Mouse (Mus musculus): Measurements from ENCODE around the gene Slc4a5. TPM values are rescaled to one million over a fixed set of nuclear protein-coding genes. Genes with fewer than 3 reads are reported as not detected.

Slc4a5 gene
- total and polyA plus RNA-seq, 3 experiments, result 0.04 TPM; not detected in 2

GRCm38 (mm10) chr6:83351490-83352160, 132.0 kb downstream of the Slc4a5 start:
- H3K36me3 ChIP-seq (ENCODE audit: control insufficient read depth in 1 of 2, insufficient read depth in 2 of 2, low read length in 2 of 2), result peaks cover 2 to 32% of the 10 kb centered on the region in 2 experiments; a peak in 3 of 4 replicates
- DNase-seq (ENCODE audit: low read depth, low spot score), result peak; percentile 94
- TF ChIP-seq POLR2AphosphoS5 (IDR thresholded peaks at IDR 0.05; ENCODE audit: borderline replicate concordance, low read depth, low read length), result no peak
- TF ChIP-seq GATA1 (IDR thresholded peaks at IDR 0.05; ENCODE audit: low read depth, low read length), result peak; percentile 99
- no peak for TF ChIP-seq GABPA (IDR thresholded peaks at IDR 0.05; ENCODE audit: low read depth, low read length)
- TF ChIP-seq MYC (IDR thresholded peaks at IDR 0.05; ENCODE audit: low read depth, low read length), result peak; percentile 68
- no peak for TF ChIP-seq MYB (IDR thresholded peaks at IDR 0.05; ENCODE audit: low read depth, low read length)
- no peak for TF ChIP-seq ZKSCAN1 (IDR thresholded peaks at IDR 0.05; ENCODE audit: low read depth, low read length)
- no peak for TF ChIP-seq KAT2A (conservative IDR thresholded peaks at IDR 0.05; ENCODE audit: low read depth, low read length)
- no peak for TF ChIP-seq ZMIZ1 (IDR thresholded peaks at IDR 0.05; ENCODE audit: low read depth, low read length)
- no peak for TF ChIP-seq MAZ (IDR thresholded peaks at IDR 0.05; ENCODE audit: low read depth, low read length)
- peak; percentile 71 for TF ChIP-seq MXI1 (IDR thresholded peaks at IDR 0.05; ENCODE audit: low read depth, low read length)
- TF ChIP-seq CTCF (IDR thresholded peaks at IDR 0.05 in 2 of 3, conservative IDR thresholded peaks at IDR 0.05 in 1 of 3; ENCODE audit: control insufficient read depth in 1 of 3, insufficient read depth in 1 of 3, low read depth in 2 of 3, low read length in 3 of 3, poor library complexity in 1 of 3, severe bottlenecking in 1 of 3), result no peak
- TF ChIP-seq CHD1 (IDR thresholded peaks at IDR 0.05; ENCODE audit: low read depth, low read length), result no peak
- TF ChIP-seq HCFC1 (IDR thresholded peaks at IDR 0.05; ENCODE audit: low read depth, low read length), result no peak
- no peak; the same call in 1 of the 2 replicates for TF ChIP-seq CHD2 (IDR thresholded peaks at IDR 0.05; ENCODE audit: low read length)
- no peak for TF ChIP-seq USF1 (IDR thresholded peaks at IDR 0.05; ENCODE audit: low read depth, low read length)
- no peak for TF ChIP-seq POLR2AphosphoS2 (IDR thresholded peaks at IDR 0.05; ENCODE audit: low read length)
- TF ChIP-seq ELF1 (IDR thresholded peaks at IDR 0.05; ENCODE audit: low read depth, low read length), result no peak
- TF ChIP-seq TAL1 (IDR thresholded peaks at IDR 0.05; ENCODE audit: low read length), result peak; percentile 100
- peak in 1 of 2 experiments; percentile 56; a peak in 2 of 4 replicates for TF ChIP-seq POLR2A (IDR thresholded peaks at IDR 0.05; ENCODE audit: control insufficient read depth in 1 of 2, insufficient read depth in 1 of 2, low read depth in 1 of 2, low read length in 2 of 2, poor library complexity in 1 of 2)
- peak; percentile 80 for TF ChIP-seq SIN3A (IDR thresholded peaks at IDR 0.05; ENCODE audit: low read length)
- no peak; the same call in 1 of the 2 replicates for TF ChIP-seq MAX (IDR thresholded peaks at IDR 0.05; ENCODE audit: low read length)
- TF ChIP-seq SMC3 (IDR thresholded peaks at IDR 0.05; ENCODE audit: low read depth, low read length), result peak; percentile 33; the same call in 1 of the 2 replicates
- no peak for TF ChIP-seq NRF1 (IDR thresholded peaks at IDR 0.05; ENCODE audit: insufficient read depth, low read depth, low read length, poor library complexity, severe bottlenecking)
- TF ChIP-seq JUND (IDR thresholded peaks at IDR 0.05; ENCODE audit: low read depth, low read length), result no peak
- no peak for TF ChIP-seq E2F4 (IDR thresholded peaks at IDR 0.05; ENCODE audit: borderline replicate concordance, low read depth, low read length)
- no peak for TF ChIP-seq ZC3H11A (IDR thresholded peaks at IDR 0.05; ENCODE audit: low read depth, low read length)
- no peak for TF ChIP-seq NELFE (IDR thresholded peaks at IDR 0.05; ENCODE audit: low read depth, low read length)
- TF ChIP-seq UBTF (IDR thresholded peaks at IDR 0.05; ENCODE audit: borderline replicate concordance, insufficient read depth, low read depth, low read length), result no peak
- TF ChIP-seq BHLHE40 (IDR thresholded peaks at IDR 0.05; ENCODE audit: borderline replicate concordance, low read depth, low read length), result no peak
- TF ChIP-seq USF2 (IDR thresholded peaks at IDR 0.05; ENCODE audit: borderline replicate concordance in 1 of 2, insufficient read depth in 1 of 2, low read depth in 1 of 2, low read length in 2 of 2), result no peak
- TF ChIP-seq MAFK (IDR thresholded peaks at IDR 0.05; ENCODE audit: borderline replicate concordance, low read depth, low read length), result 0 out of 2 replicates have a peak, but pooled peaks have one; percentile 24
- peak; percentile 59; the same call in 1 of the 2 replicates for TF ChIP-seq TBP (IDR thresholded peaks at IDR 0.05; ENCODE audit: low read depth, low read length)
- no peak for TF ChIP-seq ZNF384 (IDR thresholded peaks at IDR 0.05; ENCODE audit: low read depth, low read length)
- no peak for TF ChIP-seq RAD21 (IDR thresholded peaks at IDR 0.05; ENCODE audit: low read depth, low read length)
- TF ChIP-seq TCF12 (IDR thresholded peaks at IDR 0.05; ENCODE audit: low read depth, low read length), result peak; percentile 98
- TF ChIP-seq RCOR1 (IDR thresholded peaks at IDR 0.05; ENCODE audit: low read depth, low read length), result peak; percentile 78
- TF ChIP-seq ETS1 (IDR thresholded peaks at IDR 0.05; ENCODE audit: low read depth, low read length), result peak; percentile 81

More at GRCm38 (mm10) chr6:83351490-83352160, 132.0 kb downstream of the Slc4a5 start:
- no peaks in the 10 kb centered on the region for H3K9me3 ChIP-seq (replicated peaks; ENCODE audit: insufficient read depth, low read length)
- no peaks in the 10 kb centered on the region for H3K27me3 ChIP-seq (ENCODE audit: control insufficient read depth in 1 of 2, insufficient read depth in 2 of 2, low read length in 2 of 2)
- H3K79me2 ChIP-seq (ENCODE audit: control insufficient read depth, insufficient read depth, low read length, poor library complexity), result peaks cover 16% of the 10 kb centered on the region
- H3K4me1 ChIP-seq (ENCODE audit: control insufficient read depth in 1 of 2, insufficient read depth in 2 of 2, low read length in 2 of 2), result peaks cover 17 to 34% of the 10 kb centered on the region in 2 experiments
- peak overlapping the region; percentile 87 for H3K9ac ChIP-seq (ENCODE audit: control insufficient read depth, low read depth, low read length, poor library complexity, severe bottlenecking)
- peak overlapping the region; percentile 15 to 39 for H3K4me3 ChIP-seq (ENCODE audit: control insufficient read depth in 1 of 2, insufficient read depth in 1 of 2, low read depth in 2 of 2, low read length in 2 of 2)
- H3K27ac ChIP-seq (ENCODE audit: control insufficient read depth, low read depth, low read length), result peak overlapping the region; percentile 92
